Mouse (Mus musculus): ENCODE measurements around the gene Olfr124. TPM values are rescaled to one million over a fixed set of nuclear protein-coding genes. Genes with fewer than 3 reads are reported as not detected.

Olfr124 gene
- total RNA-seq (2015; ENCODE audit: low replicate concordance) (not detected in 2 replicates), total RNA-seq (2017; ENCODE audit: low replicate concordance) (not detected in 2 replicates)

GRCm38 (mm10) chr17:37799588-37799987 is at the start of gene Olfr124:
TSS of gene Olfr124 (plus strand) at chr17:37799888.
- no peak for ATAC-seq (replicated peaks; ENCODE audit: low FRiP score, poor library complexity, severe bottlenecking)

- no peak for ATAC-seq (replicated peaks; ENCODE audit: low FRiP score, poor library complexity, severe bottlenecking)
Measured at GRCm38 (mm10) chr17:37768307-37768706, 31.4 kb upstream of the Olfr124 start, which contains the start of gene Olfr122. TSS of gene Olfr122 (plus strand) at chr17:37768607.

- no peak for ATAC-seq (replicated peaks; ENCODE audit: low FRiP score, poor library complexity, severe bottlenecking)
Measured at GRCm38 (mm10) chr17:37793229-37793628, 6.5 kb upstream of the Olfr124 start, which contains the start of gene Olfr123. TSS of gene Olfr123 (plus strand) at chr17:37793529.

- ATAC-seq (replicated peaks; ENCODE audit: low FRiP score, poor library complexity, severe bottlenecking) = no peak
Measured at GRCm38 (mm10) chr17:37832649-37833048, 33.0 kb downstream of the Olfr124 start, which contains the start of gene Olfr125. TSS of gene Olfr125 (plus strand) at chr17:37832949.

GRCm38 (mm10) chr17:37847183-37847582 is 47.5 kb downstream of the Olfr124 start, which contains the start of gene Olfr126:
TSS of gene Olfr126 (plus strand) at chr17:37847483.
- no peak for ATAC-seq (replicated peaks; ENCODE audit: low FRiP score, poor library complexity, severe bottlenecking)

Other genes with a start within 250 kb of the Olfr124 start
- not detected in 2 replicates for gene Olfr112, start 230.4 kb upstream of the Olfr124 start, total RNA-seq (2015; ENCODE audit: low replicate concordance)
- gene Olfr112, start 230.4 kb upstream of the Olfr124 start, total RNA-seq (2017; ENCODE audit: low replicate concordance) = not detected in 2 replicates
- gene Olfr113, start 222.2 kb upstream of the Olfr124 start, total RNA-seq (2015; ENCODE audit: low replicate concordance) = not detected in 2 replicates
- not detected in 2 replicates for gene Olfr113, start 222.2 kb upstream of the Olfr124 start, total RNA-seq (2017; ENCODE audit: low replicate concordance)
- gene Olfr114, start 207.1 kb upstream of the Olfr124 start, total RNA-seq (2015; ENCODE audit: low replicate concordance) = not detected in 2 replicates
- gene Olfr114, start 207.1 kb upstream of the Olfr124 start, total RNA-seq (2017; ENCODE audit: low replicate concordance) = not detected in 2 replicates
- not detected in 2 replicates for gene Olfr115, start 172.8 kb upstream of the Olfr124 start, total RNA-seq (2015; ENCODE audit: low replicate concordance)
- gene Olfr115, start 172.8 kb upstream of the Olfr124 start, total RNA-seq (2017; ENCODE audit: low replicate concordance) = not detected in 2 replicates
- not detected in 2 replicates for gene Olfr116, start 172.7 kb upstream of the Olfr124 start, total RNA-seq (2015; ENCODE audit: low replicate concordance)
- gene Olfr116, start 172.7 kb upstream of the Olfr124 start, total RNA-seq (2017; ENCODE audit: low replicate concordance) = not detected in 2 replicates
- not detected in 2 replicates for gene Olfr117, start 136.1 kb upstream of the Olfr124 start, total RNA-seq (2015; ENCODE audit: low replicate concordance)
- not detected in 2 replicates for gene Olfr117, start 136.1 kb upstream of the Olfr124 start, total RNA-seq (2017; ENCODE audit: low replicate concordance)
- not detected in 2 replicates for gene Olfr118, start 132.9 kb upstream of the Olfr124 start, total RNA-seq (2015; ENCODE audit: low replicate concordance)
- not detected in 2 replicates for gene Olfr118, start 132.9 kb upstream of the Olfr124 start, total RNA-seq (2017; ENCODE audit: low replicate concordance)
- not detected in 2 replicates for gene Olfr119, start 103.3 kb upstream of the Olfr124 start, total RNA-seq (2015; ENCODE audit: low replicate concordance)
- not detected in 2 replicates for gene Olfr119, start 103.3 kb upstream of the Olfr124 start, total RNA-seq (2017; ENCODE audit: low replicate concordance)
- not detected in 2 replicates for gene Olfr120, start 78.1 kb upstream of the Olfr124 start, total RNA-seq (2015; ENCODE audit: low replicate concordance)
- not detected in 2 replicates for gene Olfr120, start 78.1 kb upstream of the Olfr124 start, total RNA-seq (2017; ENCODE audit: low replicate concordance)
- gene Olfr121, start 51.0 kb upstream of the Olfr124 start, total RNA-seq (2015; ENCODE audit: low replicate concordance) = not detected in 2 replicates
- gene Olfr121, start 51.0 kb upstream of the Olfr124 start, total RNA-seq (2017; ENCODE audit: low replicate concordance) = not detected in 2 replicates
- not detected in 2 replicates for gene Olfr122, start 31.3 kb upstream of the Olfr124 start, total RNA-seq (2015; ENCODE audit: low replicate concordance)
- not detected in 2 replicates for gene Olfr122, start 31.3 kb upstream of the Olfr124 start, total RNA-seq (2017; ENCODE audit: low replicate concordance)
- gene Olfr123, start 6.4 kb upstream of the Olfr124 start, total RNA-seq (2015; ENCODE audit: low replicate concordance) = not detected in 2 replicates
- gene Olfr123, start 6.4 kb upstream of the Olfr124 start, total RNA-seq (2017; ENCODE audit: low replicate concordance) = not detected in 2 replicates
- not detected in 2 replicates for gene Olfr125, start 33.1 kb downstream of the Olfr124 start, total RNA-seq (2015; ENCODE audit: low replicate concordance)
- gene Olfr125, start 33.1 kb downstream of the Olfr124 start, total RNA-seq (2017; ENCODE audit: low replicate concordance) = not detected in 2 replicates
- gene Olfr126, start 47.6 kb downstream of the Olfr124 start, total RNA-seq (2015; ENCODE audit: low replicate concordance) = not detected in 2 replicates
- gene Olfr126, start 47.6 kb downstream of the Olfr124 start, total RNA-seq (2017; ENCODE audit: low replicate concordance) = not detected in 2 replicates
- not detected in 2 replicates for gene Olfr127, start 100.5 kb downstream of the Olfr124 start, total RNA-seq (2015; ENCODE audit: low replicate concordance)
- gene Olfr127, start 100.5 kb downstream of the Olfr124 start, total RNA-seq (2017; ENCODE audit: low replicate concordance) = not detected in 2 replicates
- gene Olfr128, start 120.7 kb downstream of the Olfr124 start, total RNA-seq (2015; ENCODE audit: low replicate concordance) = not detected in 2 replicates
- gene Olfr128, start 120.7 kb downstream of the Olfr124 start, total RNA-seq (2017; ENCODE audit: low replicate concordance) = not detected in 2 replicates
- not detected in 2 replicates for gene Olfr761, start 153.2 kb downstream of the Olfr124 start, total RNA-seq (2015; ENCODE audit: low replicate concordance)
- not detected in 2 replicates for gene Olfr761, start 153.2 kb downstream of the Olfr124 start, total RNA-seq (2017; ENCODE audit: low replicate concordance)